Mouse (Mus musculus) G1E (cell line): ENCODE results near the gene Frem2.

ENCODE experiments used
- CTCF ChIP-seq: IDR thresholded peaks from 2 replicates; pipeline ENCODE4 v1.5.1; 2012; ENCODE audit warnings: low read depth, low read length, inconsistent platforms, mixed read lengths
- TAL1 ChIP-seq: conservative IDR thresholded peaks from 2 replicates; pipeline ENCODE4 v1.6.1; 2012; ENCODE audit warnings: low read depth, low read length, inconsistent platforms, mixed read lengths

GRCm38 (mm10) chr3:53583248-53583647 lies 73.9 kb downstream of the Frem2 start:
- TF ChIP-seq TAL1 = no peak
- TF ChIP-seq CTCF = no peak
